Mouse (Mus musculus) mouse embryonic stem cell (cell line): ENCODE measurements around the gene Hcrtr1.

Experiments used
- in situ Hi-C, 2 experiments: fragments of 300-500 bp; cut with MboI; formaldehyde crosslinking; loops; 1 replicate in 1 of 2; 3 replicates in 1 of 2; pipeline ENCODE4 v1.14.3; 2019 to 2020; ENCODE audit warnings: low sequenced_read_pairs in 2 of 2, low pct_unique_long_range_greater_than_20kb in 1 of 2, mixed read lengths in 1 of 2; ENCODE audit not compliant: unreplicated experiment in 1 of 2

Hcrtr1 gene

GRCm38 (mm10) chr4:130130641-130131350 is 8.4 kb downstream of the Hcrtr1 start:
- in situ Hi-C loops, result loop anchor here in 1 of 2 experiments (10.0 kb wide), 1 partner anchor 54 kb away; no protein-coding TSS in a partner anchor

GRCm38 (mm10) chr4:130130082-130130481 is 9.1 kb downstream of the Hcrtr1 start:
- in situ Hi-C loops, result loop anchor here in 1 of 2 experiments (10.0 kb wide), 1 partner anchor 55 kb away; no protein-coding TSS in a partner anchor

- in situ Hi-C loops, result no loop called here
Observed at GRCm38 (mm10) chr4:130128907-130129306, 10.3 kb downstream of the Hcrtr1 start.

- in situ Hi-C loops, result no loop called here
Observed at GRCm38 (mm10) chr4:130125935-130126334, 13.2 kb downstream of the Hcrtr1 start.

DNA sequence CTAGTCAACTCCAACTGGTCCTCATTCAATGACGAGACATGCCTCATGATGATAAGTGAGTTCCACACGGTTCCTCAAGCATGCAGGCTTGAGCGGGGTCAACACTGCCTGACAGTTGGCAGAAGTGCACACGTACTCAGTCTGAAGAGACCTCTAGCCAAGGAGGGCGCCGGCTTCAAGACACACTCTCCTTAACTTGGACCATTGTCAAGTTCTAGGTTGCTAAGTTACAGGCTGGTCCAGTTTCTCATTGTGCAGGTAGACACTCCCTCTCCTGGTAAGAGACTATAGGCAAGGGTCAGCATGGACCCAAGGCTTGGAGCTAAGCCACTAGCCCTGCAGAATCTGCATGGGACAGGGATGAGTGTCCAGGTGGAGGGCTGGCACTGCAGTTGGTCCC is 14.0 kb downstream of the Hcrtr1 start:
- in situ Hi-C loops, result no loop called here

DNA sequence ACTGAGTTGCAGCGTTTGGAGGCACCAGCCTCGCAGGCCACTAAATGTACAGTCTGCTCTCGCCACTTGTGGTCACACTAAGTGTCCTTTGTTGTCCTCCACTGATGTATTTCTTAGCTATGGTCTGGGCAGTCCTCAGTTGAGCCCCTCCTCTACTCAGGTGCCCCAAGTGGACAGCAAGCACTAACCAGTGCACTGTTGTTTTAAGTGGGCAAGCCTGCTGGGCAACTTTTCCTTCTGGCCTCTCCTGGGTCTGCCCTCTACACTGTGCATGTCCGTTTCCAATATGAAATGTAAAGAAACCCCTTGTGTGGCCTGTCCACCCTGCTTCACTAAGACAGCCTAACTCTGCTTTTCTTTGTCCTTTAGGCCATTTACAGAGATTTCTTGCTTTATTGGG is 15.0 kb downstream of the Hcrtr1 start:
- in situ Hi-C loops, result no loop called here

DNA sequence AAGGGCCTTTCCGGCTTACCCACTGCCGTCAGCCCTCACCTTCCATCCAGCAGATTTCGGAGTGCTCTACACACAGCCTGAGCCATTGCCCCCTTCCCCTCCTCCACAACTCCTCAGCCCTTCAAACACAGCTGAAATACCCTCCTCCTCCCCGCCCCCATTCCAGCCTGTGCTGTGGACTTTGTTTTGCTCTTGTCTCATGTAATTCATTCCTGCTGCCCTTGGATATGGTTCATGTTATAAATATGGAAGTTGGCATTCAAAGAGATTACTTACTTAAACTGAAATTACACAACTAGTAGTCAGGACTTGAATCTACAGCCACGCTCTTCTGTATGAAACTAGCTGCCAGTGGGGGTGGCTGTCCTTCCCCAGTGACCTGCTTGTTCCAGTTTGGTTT is 16.1 kb downstream of the Hcrtr1 start:
- in situ Hi-C loops, result no loop called here

DNA sequence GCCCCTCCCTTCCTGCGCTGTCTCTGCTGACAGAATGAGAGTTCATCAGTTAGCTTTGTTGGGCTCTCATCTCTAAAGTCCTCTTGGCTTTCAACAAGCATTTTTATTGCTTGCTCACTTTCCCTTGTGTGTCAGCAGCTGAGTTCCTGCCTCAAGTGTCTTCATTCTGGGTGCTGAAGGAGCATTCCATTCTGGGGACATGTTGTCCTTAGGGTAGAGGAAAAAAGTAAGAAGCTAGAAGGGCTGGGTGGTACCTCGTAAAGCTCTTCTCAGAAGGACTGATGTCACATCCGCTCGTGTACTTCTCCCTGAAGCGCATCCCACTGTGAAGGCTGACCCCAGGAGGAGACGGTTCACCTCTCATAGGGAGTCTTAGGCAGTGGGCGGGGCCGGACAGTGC is 17.6 kb downstream of the Hcrtr1 start:
- in situ Hi-C loops, result no loop called here

DNA sequence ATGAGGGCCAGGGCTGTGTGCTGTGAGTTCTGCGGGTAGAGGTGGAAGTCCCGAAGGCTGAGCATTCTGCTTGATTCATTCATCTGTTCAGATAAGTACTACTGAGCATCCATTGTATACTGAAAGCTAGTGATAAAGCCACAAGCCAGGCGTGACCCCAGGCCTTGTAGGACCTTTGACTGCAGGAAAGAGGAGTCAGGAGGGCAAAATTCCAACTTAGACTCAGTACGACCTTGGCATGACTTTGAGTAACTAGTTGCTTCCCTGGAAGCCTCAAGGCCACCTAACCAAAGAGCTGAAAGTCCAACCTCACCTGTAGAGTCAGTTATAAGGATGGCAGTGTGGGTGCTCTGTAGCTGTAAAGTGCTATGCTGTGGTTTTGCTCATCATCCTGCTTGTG is 18.4 kb downstream of the Hcrtr1 start:
- in situ Hi-C loops, result no loop called here

DNA sequence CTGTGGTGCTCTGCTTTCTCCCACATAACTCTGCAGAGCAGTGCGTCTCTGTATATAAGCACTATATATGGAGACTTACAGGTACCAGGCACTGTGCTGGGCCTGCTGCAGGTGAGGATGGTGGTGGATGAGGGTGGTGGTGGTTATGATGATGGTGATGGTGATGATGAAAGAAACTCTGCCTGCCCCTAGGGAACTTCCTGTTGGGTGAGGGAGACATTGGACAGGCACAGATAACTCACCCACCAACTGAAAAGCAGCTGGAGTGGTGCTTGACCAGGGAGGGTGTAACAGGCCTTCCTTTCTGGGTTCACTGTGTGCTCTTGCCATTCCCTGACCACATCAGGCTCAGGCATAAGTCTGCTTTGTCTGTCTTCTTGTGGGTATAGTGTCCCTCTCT is 26.4 kb downstream of the Hcrtr1 start:
- in situ Hi-C loops, result no loop called here

DNA sequence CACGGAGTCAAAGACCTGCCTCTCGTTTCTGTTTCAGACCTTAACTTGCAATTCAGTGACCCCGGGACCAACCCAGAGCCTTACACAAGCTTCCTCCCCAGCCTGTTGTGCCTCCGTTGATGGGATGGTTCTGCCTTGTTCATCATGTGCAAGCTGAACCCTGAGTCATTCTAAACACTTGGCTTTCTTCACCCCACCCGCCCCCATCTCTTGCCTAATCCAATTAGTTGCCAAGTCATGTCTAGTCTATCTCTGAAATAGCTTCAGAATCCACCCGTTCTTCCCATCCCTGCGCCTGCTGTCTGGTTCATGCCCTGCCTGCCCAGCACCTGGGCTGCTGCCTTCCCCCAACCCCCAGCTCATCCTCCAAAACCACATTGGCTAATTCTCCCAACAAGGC is 26.9 kb downstream of the Hcrtr1 start:
- in situ Hi-C loops, result no loop called here

- in situ Hi-C loops, result no loop called here
Observed at GRCm38 (mm10) chr4:130110091-130110490, 29.1 kb downstream of the Hcrtr1 start.

GRCm38 (mm10) chr4:130109666-130110065 is 29.5 kb downstream of the Hcrtr1 start:
- in situ Hi-C loops, result no loop called here

DNA sequence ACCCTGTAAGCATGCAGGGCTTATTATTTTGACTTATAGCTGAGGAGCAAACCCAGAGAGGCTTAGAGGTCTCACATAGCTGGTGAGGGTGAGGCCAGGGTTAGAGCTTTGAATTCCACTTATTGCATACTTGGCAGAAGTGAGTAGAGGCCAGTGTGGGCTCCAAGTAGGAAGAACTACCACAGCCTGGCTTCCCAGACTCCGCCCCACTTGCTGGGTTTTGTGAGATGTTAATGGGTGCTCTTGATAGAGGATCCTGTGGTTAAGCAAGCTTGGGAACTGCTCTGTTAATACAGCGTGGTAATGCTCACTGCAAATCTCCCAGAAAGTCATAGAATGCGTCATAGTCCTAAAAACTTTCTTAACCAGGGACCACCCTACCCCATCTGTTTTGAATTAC is 30.2 kb downstream of the Hcrtr1 start:
- in situ Hi-C loops, result no loop called here

DNA sequence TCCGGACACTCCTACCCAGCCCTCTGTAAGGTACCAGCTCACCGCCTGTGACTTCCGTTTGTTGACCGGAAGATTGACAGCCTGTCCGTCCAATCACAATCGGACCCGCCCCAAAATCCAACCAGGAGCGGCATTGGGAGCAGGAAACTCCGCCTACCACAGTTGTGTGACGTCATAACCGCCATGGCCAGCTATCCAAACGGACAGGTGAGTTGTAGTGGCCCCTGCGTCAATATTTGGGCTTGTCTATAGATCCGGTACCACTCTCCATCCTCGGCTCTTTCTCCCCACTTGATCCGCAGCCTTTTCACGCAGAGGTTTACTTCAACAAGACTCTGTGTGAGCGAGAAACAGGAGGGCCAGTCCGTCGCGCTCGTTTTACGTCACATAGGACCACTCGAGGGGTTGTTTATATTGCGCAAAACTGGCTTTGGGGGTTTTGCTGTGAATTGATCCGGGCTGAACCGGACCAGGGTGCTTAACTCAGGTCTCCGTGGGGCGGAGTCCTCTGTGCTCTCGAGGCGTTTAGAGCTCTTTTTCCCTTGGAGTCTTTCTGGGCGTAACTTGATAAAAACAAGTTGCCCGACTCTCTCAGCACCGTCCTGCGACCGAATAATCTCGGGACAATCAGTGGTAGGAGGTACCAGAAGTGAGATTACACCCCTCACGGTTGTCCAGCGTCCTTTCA is 31.6 kb downstream of the Hcrtr1 start:
- in situ Hi-C loops, result no loop called here

GRCm38 (mm10) chr4:130107065-130107443 is 32.1 kb downstream of the Hcrtr1 start:
- in situ Hi-C loops, result no loop called here

GRCm38 (mm10) chr4:130104584-130104983 is 34.6 kb downstream of the Hcrtr1 start:
- in situ Hi-C loops, result no loop called here

GRCm38 (mm10) chr4:130103632-130104031 is 35.5 kb downstream of the Hcrtr1 start:
- in situ Hi-C loops, result no loop called here

DNA sequence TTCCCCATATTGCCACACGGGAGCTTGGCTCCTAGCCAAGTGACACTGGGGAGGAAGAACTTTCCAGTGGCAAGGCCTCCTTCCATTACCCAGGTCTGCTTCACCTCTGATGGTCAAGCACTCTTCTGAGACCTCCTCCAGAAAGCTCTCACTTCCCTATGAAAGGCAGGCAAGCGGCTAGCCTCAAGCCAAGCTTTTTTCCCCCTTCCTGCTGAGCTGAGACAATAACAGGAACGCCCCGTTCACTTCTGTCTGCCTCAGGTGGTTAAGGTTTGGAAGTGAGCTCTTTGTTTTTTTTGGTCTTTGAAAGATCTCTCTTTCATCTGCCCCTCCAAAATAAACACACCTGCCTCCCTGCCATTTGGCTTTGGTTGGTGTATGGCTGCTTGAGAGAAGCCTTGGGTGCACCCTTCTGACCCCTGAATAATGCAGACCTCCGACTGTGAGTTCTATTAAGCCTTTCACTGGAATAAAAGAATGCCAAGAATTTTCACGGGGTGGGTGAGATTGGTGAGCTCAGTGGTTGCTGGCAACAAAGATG is 37.0 kb downstream of the Hcrtr1 start, which contains the start of gene Pef1:
TSS of gene Pef1 (plus strand) at position 448 of the 541 bp plus-strand sequence.
- in situ Hi-C loops, result no loop called here

DNA sequence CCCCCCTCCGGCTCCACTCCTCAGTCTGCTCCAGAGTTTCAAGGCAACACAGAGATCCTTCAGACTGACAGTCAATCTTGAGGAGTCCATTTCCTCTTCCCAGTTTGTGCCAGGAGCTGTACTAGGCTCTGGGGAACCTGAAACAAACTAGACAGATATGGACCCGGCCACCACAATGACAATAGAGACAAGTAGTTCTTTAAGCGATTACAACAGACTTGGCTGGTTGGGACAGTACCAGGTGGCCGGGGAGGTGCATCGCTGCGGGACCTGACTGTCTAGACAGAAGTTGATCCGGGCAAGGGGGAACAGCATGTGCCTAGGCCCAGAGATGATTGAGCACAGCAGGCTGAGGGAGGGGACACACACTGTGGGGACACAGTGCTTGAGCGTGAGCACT is 38.0 kb downstream of the Hcrtr1 start:
- in situ Hi-C loops, result no loop called here
